ENCODE assay signal across 18 mouse cellular contexts in the genomic region with DNA sequence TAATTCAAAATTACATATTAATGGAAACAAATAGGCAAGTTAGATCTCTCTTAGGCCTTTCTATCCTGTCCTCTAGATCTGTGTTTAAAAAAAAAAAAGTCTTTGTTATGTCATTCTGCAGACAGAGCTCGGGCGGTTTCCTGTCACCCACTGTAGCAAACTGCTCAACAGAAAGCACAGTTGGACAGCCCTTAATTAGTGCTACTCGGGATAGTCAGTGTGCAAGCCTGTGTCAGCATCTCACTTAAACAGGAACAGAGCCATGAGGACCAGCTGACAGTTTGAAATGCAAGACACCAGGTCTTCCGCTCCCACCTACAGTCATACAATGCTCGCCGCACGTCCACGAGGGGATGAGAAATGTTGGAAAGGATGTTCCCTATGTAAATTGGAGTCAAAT.
DNase-seq lines count a peak whose midpoint lies in the region; ATAC-seq lines count a peak whose summit lies in the region.
"Had no signal": no experiment of that assay in that cellular context is flagged by ENCODE, and none has a peak within 500 bp of the region (broad histone marks: within the 10 kb centered on the region; RNA-seq: fewer than 3 reads in every experiment).

No protein-coding gene starts in this region.

- H3K36me3 ChIP-seq in forebrain, embryonic 13.5 days (ENCODE audit: poor library complexity, severe bottlenecking) = no peaks in the 10 kb centered on the region
- no peaks in the 10 kb centered on the region for H3K36me3 ChIP-seq in forebrain, embryonic 11.5 days (ENCODE audit: control insufficient read depth, insufficient read depth, low read length)
- H3K36me3 ChIP-seq in midbrain, embryonic 13.5 days = no peaks in the 10 kb centered on the region
- no peaks in the 10 kb centered on the region for H3K36me3 ChIP-seq in midbrain, embryonic 14.5 days (ENCODE audit: control insufficient read depth, insufficient read depth, low read length)
- no peaks in the 10 kb centered on the region for H3K36me3 ChIP-seq in forebrain, embryonic 16.5 days (ENCODE audit: control insufficient read depth, insufficient read depth)
- H3K36me3 ChIP-seq: embryonic facial prominence, embryonic 13.5 days; heart, embryonic 10.5 days; heart, embryonic 15.5 days; hindbrain, embryonic 15.5 days had no signal

- 60% methylated on average over 8 of the region's 8 CpGs for WGBS in forebrain, embryonic 13.5 days
- 81% methylated on average over 8 of the region's 8 CpGs for WGBS in forebrain, embryonic 11.5 days
- WGBS in midbrain, embryonic 13.5 days = 80% methylated on average over 8 of the region's 8 CpGs
- WGBS in midbrain, embryonic 14.5 days = 79% methylated on average over 8 of the region's 8 CpGs
- 50% methylated on average over 8 of the region's 8 CpGs for WGBS in forebrain, embryonic 16.5 days

- no peak overlapping the region for H3K4me3 ChIP-seq in forebrain, embryonic 13.5 days
- H3K4me3 ChIP-seq in forebrain, embryonic 11.5 days (ENCODE audit: low read depth, low read length) = no peak overlapping the region
- H3K4me3 ChIP-seq in midbrain, embryonic 13.5 days (replicated peaks) = no peak overlapping the region
- H3K4me3 ChIP-seq in midbrain, embryonic 14.5 days (replicated peaks; ENCODE audit: low read depth, low read length) = no peak overlapping the region
- no peak overlapping the region for H3K4me3 ChIP-seq in forebrain, embryonic 16.5 days (replicated peaks; ENCODE audit: low read length)
- H3K4me3 ChIP-seq: embryonic facial prominence, embryonic 13.5 days; heart, embryonic 10.5 days; heart, embryonic 15.5 days; hindbrain, embryonic 15.5 days had no signal

- no peaks in the 10 kb centered on the region for H3K27me3 ChIP-seq in forebrain, embryonic 13.5 days
- no peaks in the 10 kb centered on the region for H3K27me3 ChIP-seq in forebrain, embryonic 11.5 days (ENCODE audit: control insufficient read depth, insufficient read depth, low read length)
- H3K27me3 ChIP-seq in midbrain, embryonic 13.5 days = no peaks in the 10 kb centered on the region
- H3K27me3 ChIP-seq in midbrain, embryonic 14.5 days (ENCODE audit: control insufficient read depth, insufficient read depth, low read length) = no peaks in the 10 kb centered on the region
- no peaks in the 10 kb centered on the region for H3K27me3 ChIP-seq in forebrain, embryonic 16.5 days (replicated peaks; ENCODE audit: control insufficient read depth, insufficient read depth, low read length)
- H3K27me3 ChIP-seq: embryonic facial prominence, embryonic 13.5 days; heart, embryonic 15.5 days; hindbrain, embryonic 15.5 days had no signal

- H3K9ac ChIP-seq in forebrain, embryonic 13.5 days = no peak overlapping the region
- H3K9ac ChIP-seq in forebrain, embryonic 11.5 days (ENCODE audit: low read length) = no peak overlapping the region
- H3K9ac ChIP-seq in midbrain, embryonic 13.5 days (replicated peaks) = no peak overlapping the region
- no peak overlapping the region for H3K9ac ChIP-seq in midbrain, embryonic 14.5 days (replicated peaks; ENCODE audit: low read length)
- H3K9ac ChIP-seq in forebrain, embryonic 16.5 days (replicated peaks; ENCODE audit: low read depth, low read length) = no peak overlapping the region
- H3K9ac ChIP-seq: embryonic facial prominence, embryonic 13.5 days; heart, embryonic 15.5 days; hindbrain, embryonic 15.5 days had no signal

- no peak overlapping the region for H3K4me2 ChIP-seq in forebrain, embryonic 13.5 days
- H3K4me2 ChIP-seq in forebrain, embryonic 11.5 days (ENCODE audit: low read depth, low read length, severe bottlenecking) = no peak overlapping the region
- H3K4me2 ChIP-seq in midbrain, embryonic 13.5 days (replicated peaks) = no peak overlapping the region
- no peak overlapping the region for H3K4me2 ChIP-seq in midbrain, embryonic 14.5 days (ENCODE audit: low read length)
- H3K4me2 ChIP-seq in forebrain, embryonic 16.5 days (ENCODE audit: low read length) = 0 out of 2 replicates have a peak overlapping the region, but pooled peaks have one; percentile 11
- H3K4me2 ChIP-seq: embryonic facial prominence, embryonic 13.5 days; heart, embryonic 15.5 days; hindbrain, embryonic 15.5 days had no signal

- no peaks in the 10 kb centered on the region for H3K4me1 ChIP-seq in forebrain, embryonic 13.5 days
- no peaks in the 10 kb centered on the region for H3K4me1 ChIP-seq in forebrain, embryonic 11.5 days (replicated peaks; ENCODE audit: control insufficient read depth, insufficient read depth, low read length)
- H3K4me1 ChIP-seq in midbrain, embryonic 13.5 days (replicated peaks) = no peaks in the 10 kb centered on the region
- H3K4me1 ChIP-seq in midbrain, embryonic 14.5 days (ENCODE audit: control insufficient read depth, insufficient read depth, low read length) = no peaks in the 10 kb centered on the region
- no peaks in the 10 kb centered on the region for H3K4me1 ChIP-seq in forebrain, embryonic 16.5 days (replicated peaks; ENCODE audit: control insufficient read depth, insufficient read depth, low read length)
- H3K4me1 ChIP-seq: embryonic facial prominence, embryonic 13.5 days; heart, embryonic 10.5 days; heart, embryonic 15.5 days; hindbrain, embryonic 15.5 days had no signal

- peak; percentile 76; the same call in 1 of the 2 replicates for ATAC-seq in forebrain, embryonic 13.5 days
- ATAC-seq in forebrain, embryonic 11.5 days (replicated peaks; ENCODE audit: low FRiP score) = no peak
- ATAC-seq in midbrain, embryonic 13.5 days = 0 out of 2 replicates have a peak, but pooled peaks have one; percentile 20
- ATAC-seq in midbrain, embryonic 14.5 days (ENCODE audit: low FRiP score, low TSS enrichment) = no peak
- peak; percentile 84 for ATAC-seq in forebrain, embryonic 16.5 days

- no peak for DNase-seq in forebrain, embryonic 11.5 days (ENCODE audit: low spot score)
- no peak for DNase-seq in midbrain, embryonic 14.5 days
- no peak for DNase-seq in lung, postnatal 10 days
- DNase-seq in thymus, postnatal 36 days = no peak
- DNase-seq: adrenal gland, postnatal 14 days; cerebellum, adult 18-20 months; cerebellum, adult 9-11 months; cerebellum, postnatal 36 days; gastrocnemius, postnatal 10 days; heart, adult 18-20 months; heart, postnatal 14 days had no signal

- no peak overlapping the region for H3K27ac ChIP-seq in forebrain, embryonic 13.5 days
- no peak overlapping the region for H3K27ac ChIP-seq in forebrain, embryonic 11.5 days (ENCODE audit: low read depth, low read length)
- no peak overlapping the region for H3K27ac ChIP-seq in midbrain, embryonic 13.5 days
- no peak overlapping the region for H3K27ac ChIP-seq in midbrain, embryonic 14.5 days (replicated peaks; ENCODE audit: low read depth, low read length)
- no peak overlapping the region for H3K27ac ChIP-seq in forebrain, embryonic 16.5 days (ENCODE audit: low read length)
- H3K27ac ChIP-seq: embryonic facial prominence, embryonic 13.5 days; heart, embryonic 10.5 days; heart, embryonic 15.5 days; hindbrain, embryonic 15.5 days had no signal

- H3K9me3 ChIP-seq in forebrain, embryonic 13.5 days (replicated peaks) = no peaks in the 10 kb centered on the region
- no peaks in the 10 kb centered on the region for H3K9me3 ChIP-seq in forebrain, embryonic 11.5 days (ENCODE audit: control insufficient read depth, low read length)
- no peaks in the 10 kb centered on the region for H3K9me3 ChIP-seq in midbrain, embryonic 13.5 days
- no peaks in the 10 kb centered on the region for H3K9me3 ChIP-seq in midbrain, embryonic 14.5 days (ENCODE audit: control insufficient read depth, low read length)
- no peaks in the 10 kb centered on the region for H3K9me3 ChIP-seq in forebrain, embryonic 16.5 days (ENCODE audit: control insufficient read depth, low read length)
- H3K9me3 ChIP-seq: embryonic facial prominence, embryonic 13.5 days; heart, embryonic 10.5 days; heart, embryonic 15.5 days; hindbrain, embryonic 15.5 days had no signal

Comparison
In these comparisons a context has a peak if more than half of its experiments do, and no peak if none do; other contexts are left out.
1. ATAC-seq: peak in forebrain, embryonic 13.5 days (single experiment), midbrain, embryonic 13.5 days (single experiment) and forebrain, embryonic 16.5 days (single experiment); none in forebrain, embryonic 11.5 days (single experiment) and midbrain, embryonic 14.5 days (single experiment).